In genomic region chr6:34514655-34515054, GRCm38 (mm10) we compare ENCODE assay signal across 9 mouse cellular contexts. TPM values are rescaled to one million over a fixed set of nuclear protein-coding genes. Genes with fewer than 3 reads are reported as not detected.
DNase-seq lines count a peak whose midpoint lies in the region; ATAC-seq lines count a peak whose summit lies in the region.
"Had no signal": no experiment of that assay in that cellular context is flagged by ENCODE, and none has a peak within 500 bp of the region (broad histone marks: within the 10 kb centered on the region; RNA-seq: fewer than 3 reads in every experiment).

No protein-coding gene starts in this region.

- no peak for DNase-seq in frontal cortex, postnatal 25 days (ENCODE audit: low spot score in 2 of 2)
- peak; percentile 56 to 59 for DNase-seq in left cerebral cortex, postnatal 14 days (ENCODE audit: low spot score in 2 of 2)
- DNase-seq in left cerebral cortex, postnatal 4 days: no peak
- DNase-seq in NIH3T3 (ENCODE audit: low read depth) (peak; percentile 80), MN1 (ENCODE audit: low spot score) (no peak)
- no peak for DNase-seq in limb, embryonic 10.5 days (ENCODE audit: low spot score)
- DNase-seq in cerebellum, adult 9-10 months: no peak

- H3K4me3 ChIP-seq in limb, embryonic 10.5 days: no peak overlapping the region
- H3K4me3 ChIP-seq: erythroblast, embryonic 14.5 days had no signal

- peaks cover 21% of the 10 kb centered on the region for H3K4me1 ChIP-seq in limb, embryonic 10.5 days

- intact Hi-C loops in left cerebral cortex, postnatal 14 days (cut with DNase I): loop anchor here (2.0 to 10.0 kb wide), 3 partner anchors 240 to 480 kb away; partner anchors contain the start of gene Stra8
- intact Hi-C loops in left cerebral cortex, postnatal 4 days (cut with DNase I): loop anchor here (5.0 kb wide), 2 partner anchors 238 to 363 kb away; partner anchors contain the start of gene Cyren

- H3K9me3 ChIP-seq in limb, embryonic 10.5 days (replicated peaks): no peaks in the 10 kb centered on the region

- H3K27ac ChIP-seq in limb, embryonic 10.5 days: peak overlapping the region; percentile 74; the same call in 1 of the 2 replicates

- peak; percentile 74 for ATAC-seq in frontal cortex, adult (ENCODE audit: low TSS enrichment)

- no peaks in the 10 kb centered on the region for H3K36me3 ChIP-seq in limb, embryonic 10.5 days

- no peaks in the 10 kb centered on the region for H3K27me3 ChIP-seq in limb, embryonic 10.5 days (ENCODE audit: low read depth, poor library complexity, severe bottlenecking)

- 67% methylated on average over 5 of the region's 5 CpGs for WGBS in limb, embryonic 10.5 days

RNA-seq across cellular contexts. Expression of gene Bpgm, which starts 38.6 kb away (rescaled TPM):
- total RNA-seq in left cerebral cortex, postnatal 14 days (2021): 10 to 100 TPM; 69.4 to 74.8 TPM
- total RNA-seq in left cerebral cortex, postnatal 4 days (2021): 10 to 100 TPM; 68.3 to 68.6 TPM
- 46.7 and 49.5 TPM in 2 replicates for polyA plus RNA-seq in limb, embryonic 10.5 days (2016; fragmentation: Nextera tagmentation; extraction: Ambion mirVana)

Comparison
In these comparisons a context has a peak if more than half of its experiments do, and no peak if none do; other contexts are left out.
1. DNase-seq: peak in left cerebral cortex, postnatal 14 days (2 of 2) and NIH3T3 (single experiment); none in frontal cortex, postnatal 25 days (0 of 2), left cerebral cortex, postnatal 4 days (single experiment), limb, embryonic 10.5 days (single experiment), MN1 (single experiment) and cerebellum, adult 9-10 months (single experiment).